Mouse (Mus musculus) erythroblast, embryonic 14.5 days (primary cell): ENCODE measurements around the gene Sv2b. TPM values are rescaled to one million over a fixed set of nuclear protein-coding genes. Genes with fewer than 3 reads are reported as not detected.

Source experiments
- H3K27me3 ChIP-seq: 2 replicates; pipeline ENCODE4 v1.6.1; 2012; ENCODE audit warnings: inconsistent platforms; ENCODE audit not compliant: control insufficient read depth
- H3K36me3 ChIP-seq: 2 replicates; pipeline ENCODE4 v1.6.1; 2012; ENCODE audit warnings: mild to moderate bottlenecking, inconsistent platforms; ENCODE audit not compliant: control insufficient read depth
- H3K4me1 ChIP-seq: 2 replicates; pipeline ENCODE4 v1.6.1; 2012; ENCODE audit warnings: inconsistent platforms; ENCODE audit not compliant: control insufficient read depth
- H3K4me3 ChIP-seq: replicated peaks from 2 replicates; pipeline ENCODE3; 2012; ENCODE audit warnings: moderate library complexity, mild to moderate bottlenecking, inconsistent platforms
- H3K9me3 ChIP-seq: 2 replicates; pipeline ENCODE4 v1.6.1; 2012; ENCODE audit warnings: low read length, inconsistent platforms, mixed read lengths; ENCODE audit not compliant: control insufficient read depth
- GATA1 ChIP-seq: IDR thresholded peaks from 2 replicates; pipeline ENCODE4 v1.6.1; 2012; ENCODE audit warnings: low read length, inconsistent platforms, mixed read lengths
- TAL1 ChIP-seq: IDR thresholded peaks from 3 replicates; pipeline ENCODE4 v1.6.1; 2012; ENCODE audit warnings: low read length, inconsistent platforms, mixed read lengths
- polyA plus RNA-seq: library from polyadenylated mRNA; stranded (reverse); fragments of >175 nt; gene quantifications from 2 replicates; pipeline ENCODE4 v1.2.3, GENCODE M21; 2012

Sv2b gene
- polyA plus RNA-seq, 1 experiment = not detected

- Histone ChIP-seq H3K4me3 (no peak overlapping the region), H3K36me3 (no peaks in the 10 kb centered on the region), H3K27me3 (no peaks in the 10 kb centered on the region), H3K9me3 (no peaks in the 10 kb centered on the region), H3K4me1 (no peaks in the 10 kb centered on the region)
- TF ChIP-seq TAL1 (no peak), GATA1 (no peak)
Observed at GRCm38 (mm10) chr7:75077560-75078208, 231.4 kb downstream of the Sv2b start.

Other genes with a start within 250 kb of the Sv2b start
- gene Akap13, start 146.3 kb upstream of the Sv2b start, polyA plus RNA-seq = 1.8 and 2.2 TPM in 2 replicates